Mouse (Mus musculus) liver, postnatal 0 days (tissue): ENCODE data around the gene Pdzrn3.

Experiments
- CTCF ChIP-seq: sonication (generic); IDR thresholded peaks from 2 replicates; pipeline ENCODE4 v1.5.1; 2016; ENCODE audit warnings: antibody characterized with exemption, low read depth
- EP300 ChIP-seq: IDR thresholded peaks from 2 replicates; pipeline ENCODE4 v1.6.1; 2016; ENCODE audit warnings: antibody characterized with exemption, low read depth, mild to moderate bottlenecking

GRCm38 (mm10) chr6:101337842-101338528, 39.7 kb downstream of the Pdzrn3 start:
- TF ChIP-seq CTCF (no peak), EP300 (no peak)
